Mouse (Mus musculus): ENCODE data around the gene Exo5.

- TF ChIP-seq POLR2A (IDR thresholded peaks at IDR 0.05; ENCODE audit: low read depth, low read length) = no peak
- TF ChIP-seq CTCF (IDR thresholded peaks at IDR 0.05; ENCODE audit: extremely low read depth, insufficient read depth, insufficient read length, insufficient replicate concordance) = no peak
Measured at GRCm38 (mm10) chr4:120892516-120892915, 32.3 kb downstream of the Exo5 start.
